Mouse (Mus musculus): ENCODE data around the gene Clip3.

The Clip3 gene

GRCm38 (mm10) chr7:30291215-30292131, at the start of gene Clip3:
Clip3 (plus strand) TSS chr7:30291728.
- peak; percentile 90 for DNase-seq

DNA sequence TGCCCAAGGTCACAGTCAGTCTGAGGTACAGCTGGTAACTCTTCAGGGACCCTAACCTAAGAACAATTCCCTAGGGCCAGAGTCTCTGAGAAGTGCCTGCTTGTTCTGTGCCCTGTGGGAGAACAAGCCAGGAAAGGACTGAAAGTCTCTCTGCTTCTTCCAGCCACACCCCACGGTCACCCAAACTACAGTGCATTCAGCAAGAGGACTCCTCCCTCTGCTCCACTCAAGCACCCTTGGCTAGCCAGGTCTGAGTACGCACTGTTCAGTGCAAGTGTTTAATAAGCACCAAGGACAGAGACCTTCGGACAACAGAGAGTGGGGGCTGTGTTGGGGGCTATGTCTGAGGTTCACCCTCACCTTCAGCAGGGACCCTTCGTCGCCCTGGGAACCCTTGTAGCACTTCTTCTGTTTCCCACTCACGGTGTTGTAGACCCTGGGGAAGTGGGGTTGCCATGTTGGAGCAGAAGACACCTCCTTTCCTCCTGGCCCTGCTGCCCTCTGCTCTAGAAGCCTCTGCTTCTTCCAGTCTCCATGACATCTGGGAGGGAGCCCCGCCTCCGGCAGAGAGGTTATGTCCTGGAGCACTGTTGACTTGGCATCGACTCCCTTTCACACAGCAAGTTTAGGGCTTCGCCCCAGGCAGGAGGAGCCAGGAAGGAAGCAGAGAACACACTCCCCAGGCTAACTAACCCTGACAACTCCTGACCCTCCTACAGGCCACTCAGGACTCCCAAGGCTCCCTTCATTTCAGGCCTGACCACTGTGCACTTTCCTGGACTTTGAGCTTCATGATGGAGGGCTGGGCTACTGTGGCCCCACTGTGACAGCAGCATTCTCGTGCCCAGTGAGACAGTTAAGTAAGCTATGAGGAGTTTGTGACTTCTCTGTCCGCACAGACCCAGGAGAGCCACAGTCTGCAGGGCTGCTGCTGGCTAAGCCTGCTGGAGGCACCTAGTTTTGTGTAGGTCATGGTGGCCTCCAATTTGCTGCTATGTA, 39.3 kb upstream of the Clip3 start:
- no peak for DNase-seq

DNA sequence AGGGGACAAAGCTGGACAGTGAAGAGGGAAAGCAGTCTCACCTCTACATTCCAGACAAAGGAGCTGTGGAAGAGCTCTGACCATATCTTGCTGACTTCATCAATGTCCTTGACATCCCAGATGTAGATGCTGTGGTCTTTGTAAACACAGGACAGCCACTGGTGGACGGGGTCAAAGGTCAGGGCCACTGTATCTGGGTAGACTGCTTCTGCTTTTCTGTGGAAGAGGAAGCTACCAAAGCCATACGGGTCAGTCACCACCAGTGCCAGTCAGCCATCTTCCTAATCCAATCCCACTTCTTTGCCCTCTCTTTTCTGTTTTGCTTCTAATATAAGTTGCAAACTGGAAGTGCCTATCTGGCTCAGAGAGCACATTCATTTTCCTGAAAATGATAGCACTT, 26.5 kb upstream of the Clip3 start:
- DNase-seq, result no peak

- no peak for DNase-seq
Measured at GRCm38 (mm10) chr7:30265531-30265930, 26.0 kb upstream of the Clip3 start.

DNA sequence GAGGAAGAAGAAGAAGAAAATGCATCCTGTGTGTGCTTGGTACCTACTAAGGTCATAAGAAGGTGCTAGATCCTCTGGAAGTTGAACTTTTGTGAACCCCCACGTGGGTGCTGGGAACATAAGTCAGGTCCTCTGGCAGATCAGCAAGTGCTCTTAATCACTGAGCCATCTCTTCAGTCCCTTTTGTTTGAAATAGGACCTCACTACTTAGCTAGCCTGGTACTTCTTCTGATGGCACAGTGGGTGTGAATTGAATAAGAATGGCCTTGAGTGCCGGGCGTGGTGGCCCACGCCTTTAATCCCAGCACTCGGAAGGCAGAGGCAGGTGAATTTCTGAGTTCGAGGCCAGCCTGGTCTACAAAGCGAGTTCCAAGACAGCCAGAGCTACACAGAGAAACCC, 25.6 kb upstream of the Clip3 start:
- DNase-seq, result no peak

GRCm38 (mm10) chr7:30266780-30267179, 24.7 kb upstream of the Clip3 start:
- DNase-seq, result no peak

DNA sequence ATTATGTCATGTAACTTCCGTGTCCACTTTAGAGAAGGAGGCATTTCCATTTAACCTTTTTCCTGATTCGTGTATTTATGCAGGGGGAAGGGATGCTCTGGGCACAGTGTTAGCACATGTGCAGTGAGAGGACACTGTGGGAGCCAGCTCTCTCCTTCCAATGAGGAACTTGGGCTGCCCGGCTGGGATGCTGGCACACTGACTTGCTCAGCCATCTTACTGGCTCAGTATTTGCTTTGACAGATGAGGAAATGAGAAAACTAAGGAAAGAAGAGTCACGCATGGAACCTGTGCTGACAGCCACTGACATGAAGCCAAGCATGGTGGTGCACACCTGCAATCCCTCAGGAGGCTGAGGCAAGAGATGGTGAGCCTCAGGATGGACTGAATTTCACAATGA, 21.9 kb upstream of the Clip3 start:
- DNase-seq, result no peak

GRCm38 (mm10) chr7:30274383-30274782, 17.1 kb upstream of the Clip3 start:
- no peak for DNase-seq

DNA sequence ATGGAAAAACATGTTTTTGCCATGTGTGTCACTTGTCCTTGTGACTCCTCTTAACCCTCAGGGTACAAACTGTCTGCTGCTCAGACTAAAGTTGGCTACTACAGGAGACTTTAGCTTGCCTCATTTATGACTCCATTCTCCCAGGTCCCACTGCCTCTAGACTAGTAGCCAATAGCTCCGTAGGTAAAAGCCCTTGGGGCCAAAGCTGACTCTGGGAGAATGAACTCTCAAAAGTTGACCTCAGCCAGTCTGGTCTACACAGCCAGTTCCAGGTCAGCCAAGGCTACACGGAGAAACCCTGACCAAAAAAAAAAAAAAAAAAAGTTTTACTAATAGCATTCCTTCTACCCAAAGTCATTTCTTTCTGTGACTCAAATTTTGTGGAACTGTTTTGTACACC, 12.6 kb upstream of the Clip3 start:
- DNase-seq, result no peak

DNA sequence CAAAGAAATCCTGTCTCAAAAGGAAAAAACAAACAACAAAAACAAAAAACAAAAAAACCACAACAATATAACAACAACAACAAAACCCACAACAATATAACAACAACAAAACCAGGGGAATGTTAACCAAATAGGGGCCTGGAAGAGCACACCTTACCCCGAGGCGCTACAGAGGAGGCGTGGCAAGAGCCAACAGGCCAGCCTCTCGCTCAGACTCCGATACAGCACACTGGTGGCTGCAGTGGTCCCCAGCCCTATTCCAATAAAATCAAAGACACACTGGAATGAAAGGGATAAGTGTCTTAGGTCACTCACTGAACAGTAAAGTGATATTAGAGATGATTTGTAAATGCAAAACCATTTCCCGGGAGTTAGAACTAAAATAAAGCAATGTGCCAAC, 12.0 kb upstream of the Clip3 start:
- no peak for DNase-seq

GRCm38 (mm10) chr7:30279951-30280669, 11.4 kb upstream of the Clip3 start, which contains the start of the genes Thap8 and Wdr62:
Thap8 (plus strand) TSS chr7:30280094.
Wdr62 (minus strand) TSS chr7:30280419.
- peak; percentile 88 for DNase-seq

GRCm38 (mm10) chr7:30280670-30281138, 10.8 kb upstream of the Clip3 start:
- peak; percentile 81 for DNase-seq

GRCm38 (mm10) chr7:30281522-30281921, 10.0 kb upstream of the Clip3 start:
- DNase-seq, result no peak

- DNase-seq, result no peak
Measured at GRCm38 (mm10) chr7:30282740-30283139, 8.8 kb upstream of the Clip3 start.

GRCm38 (mm10) chr7:30286701-30287410, 4.7 kb upstream of the Clip3 start:
- peak; percentile 83 for DNase-seq

GRCm38 (mm10) chr7:30288046-30288445, 3.5 kb upstream of the Clip3 start:
- DNase-seq, result peak; percentile 41

- DNase-seq, result peak; percentile 35
Measured at GRCm38 (mm10) chr7:30289071-30289713, 2.3 kb upstream of the Clip3 start.

DNA sequence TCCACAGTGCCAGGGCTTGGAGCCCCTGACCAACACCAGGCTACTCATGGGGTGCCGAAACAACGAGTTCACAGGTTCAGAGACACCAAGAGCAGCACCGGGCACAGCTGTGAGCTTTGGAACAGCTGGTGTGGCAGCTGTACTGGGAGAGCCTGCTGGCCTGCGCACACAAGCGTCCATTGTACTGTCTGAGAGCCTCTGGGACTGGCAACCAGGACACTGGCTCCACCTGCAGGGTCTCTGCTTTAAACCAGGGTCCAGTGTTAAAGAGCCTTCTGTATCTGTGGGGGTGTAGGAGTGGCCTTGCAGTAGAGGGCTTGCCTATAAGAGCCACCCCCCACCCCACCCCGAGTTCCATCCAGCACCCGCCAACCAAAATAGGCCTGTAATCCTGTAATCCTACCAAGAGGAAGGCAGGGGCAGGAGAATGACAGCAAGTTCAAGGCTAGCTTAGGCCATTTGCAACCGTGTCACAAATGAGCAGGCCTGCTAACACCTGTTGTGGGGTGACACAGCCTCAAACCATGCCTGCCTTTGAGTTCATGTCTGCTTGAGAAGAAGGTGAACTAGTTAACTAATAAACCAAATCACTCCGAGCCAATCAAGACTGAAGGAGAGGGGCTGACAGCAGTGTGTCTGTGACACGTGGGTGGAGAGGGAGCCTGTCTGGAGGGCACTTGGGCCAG, 1.7 kb upstream of the Clip3 start:
- DNase-seq, result peak; percentile 34

DNA sequence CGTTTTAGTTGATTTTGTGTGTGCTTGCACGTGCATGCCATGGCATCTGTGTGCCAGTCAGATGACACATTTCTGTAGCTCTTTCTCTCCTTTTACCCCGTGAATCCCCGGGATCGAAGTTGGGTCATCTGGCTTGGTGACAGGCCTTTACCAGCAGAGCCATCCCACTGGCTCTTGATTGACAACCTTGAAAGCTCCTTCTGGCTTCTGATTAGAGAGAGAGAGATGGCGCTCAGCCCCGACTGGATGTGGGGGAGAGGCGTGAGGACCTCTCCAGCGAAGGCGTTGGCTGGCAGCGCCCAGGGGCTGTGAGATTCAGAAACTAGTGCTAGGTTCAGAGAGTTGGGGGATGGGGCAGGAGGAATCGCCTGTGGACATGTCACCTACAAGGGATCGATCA, 2.3 kb downstream of the Clip3 start:
- peak; percentile 49 for DNase-seq

GRCm38 (mm10) chr7:30294296-30294695, 2.8 kb downstream of the Clip3 start:
- peak; percentile 43 for DNase-seq

DNA sequence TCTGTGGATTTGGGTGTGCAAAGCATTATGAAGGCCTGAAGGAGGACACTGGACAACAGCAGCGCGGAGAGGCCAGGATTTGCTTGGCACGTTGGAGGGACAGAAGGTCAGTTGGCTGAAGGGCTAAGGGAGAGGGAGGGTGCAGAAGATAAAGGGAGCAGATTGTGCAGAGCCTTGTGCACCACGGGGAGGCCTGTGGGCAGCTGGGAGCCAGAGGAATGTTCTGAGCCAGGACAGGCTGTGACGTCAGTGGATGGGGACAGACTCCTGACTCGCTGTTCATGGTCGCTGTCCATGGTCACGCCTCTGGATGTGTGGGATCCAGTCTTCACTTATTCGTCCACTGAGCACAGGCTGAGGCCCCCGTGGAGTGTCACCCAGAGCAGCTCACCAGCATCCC, 3.6 kb downstream of the Clip3 start:
- peak; percentile 93 for DNase-seq

Data from cerebellum, adult 11 months (tissue).